Mouse (Mus musculus) megakaryocyte, embryonic 14.5 days (primary cell): ENCODE measurements around the gene Acan.

ENCODE experiments used
- FLI1 ChIP-seq: IDR thresholded peaks from 2 replicates; pipeline ENCODE4 v1.6.1; 2012; ENCODE audit warnings: low read length, inconsistent platforms, mixed read lengths
- GATA1 ChIP-seq: IDR thresholded peaks from 3 replicates; pipeline ENCODE4 v1.6.1; 2012; ENCODE audit warnings: mixed read lengths, low read length, inconsistent platforms, borderline replicate concordance

DNA sequence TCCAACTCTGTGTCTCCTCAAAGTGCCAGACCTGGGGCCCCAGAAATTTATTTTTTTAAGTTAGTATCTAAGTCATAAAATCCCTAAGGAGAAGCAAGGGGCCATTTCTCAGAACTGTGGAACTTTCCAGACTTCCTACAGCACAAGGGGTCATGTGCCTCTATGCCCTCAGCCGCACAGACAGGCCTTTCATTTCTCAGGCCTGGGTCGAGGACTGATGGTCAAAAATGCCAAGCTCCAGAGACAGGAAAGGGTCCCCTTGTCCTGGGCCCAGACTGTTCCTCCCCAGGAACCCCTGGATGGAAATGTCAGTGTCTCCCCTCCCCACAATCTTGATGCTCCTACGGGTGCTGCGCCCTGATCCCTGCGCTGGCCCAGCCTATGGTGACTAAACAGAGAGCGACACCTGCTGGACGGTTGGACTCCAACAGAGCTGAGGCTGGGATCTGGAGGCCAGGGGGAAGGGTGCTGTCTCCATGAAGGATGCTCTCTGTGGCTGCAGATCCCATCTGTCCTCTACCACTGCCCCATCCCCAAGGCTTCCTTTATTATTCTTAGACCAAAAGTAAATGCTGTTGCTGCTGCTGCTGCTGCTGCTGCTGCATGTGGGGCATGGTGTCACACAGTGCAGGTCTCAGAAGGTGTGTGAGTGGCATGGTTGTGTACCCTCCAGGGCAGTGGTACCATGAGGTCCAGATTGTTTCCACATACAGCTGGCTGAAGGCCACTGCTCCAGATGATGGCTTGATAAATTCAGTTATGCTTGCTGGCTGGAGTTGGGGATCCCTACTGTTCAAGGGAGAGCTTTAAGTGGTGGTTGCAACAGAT lies 27.5 kb downstream of the Acan start:
- TF ChIP-seq GATA1: no peak
- no peak for TF ChIP-seq FLI1
